ENCODE assay signal across 18 mouse cellular contexts in the genomic region with DNA sequence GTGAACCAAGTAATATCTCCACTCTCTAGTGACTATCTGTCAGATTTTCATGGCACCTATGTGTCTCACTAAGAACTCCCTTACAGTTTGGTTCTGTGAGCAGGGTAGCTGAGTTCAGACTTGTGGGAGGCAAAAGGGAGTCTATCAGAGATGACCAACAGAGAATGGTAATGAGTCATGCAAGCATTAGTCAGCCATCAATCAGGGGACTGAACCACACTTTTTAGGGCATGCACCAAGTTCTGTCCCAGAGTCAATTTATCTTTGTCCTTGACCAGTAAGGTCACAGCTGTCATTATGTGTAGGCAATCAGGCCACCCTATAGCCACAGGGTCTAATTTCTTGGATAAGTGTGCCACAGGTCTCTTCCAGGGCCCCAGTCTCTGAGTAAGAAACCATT. TPM values are rescaled to one million over a fixed set of nuclear protein-coding genes. Genes with fewer than 3 reads are reported as not detected.
"Had no signal": no experiment of that assay in that cellular context is flagged by ENCODE, and none has a peak within 500 bp of the region (broad histone marks: within the 10 kb centered on the region; RNA-seq: fewer than 3 reads in every experiment).

No protein-coding gene starts in this region.

- H3K4me3 ChIP-seq: layer of hippocampus, adult 2 months; limb, embryonic 12.5 days; liver, embryonic 13.5 days; lung, embryonic 15.5 days; megakaryocyte, embryonic 14.5 days; midbrain, embryonic 12.5 days; stomach, embryonic 15.5 days had no signal

- H3K9me3 ChIP-seq: limb, embryonic 12.5 days; liver, embryonic 13.5 days; lung, embryonic 15.5 days; megakaryocyte, embryonic 14.5 days; midbrain, embryonic 12.5 days; stomach, embryonic 15.5 days had no signal

- H3K4me2 ChIP-seq: limb, embryonic 12.5 days; liver, embryonic 13.5 days; lung, embryonic 15.5 days; midbrain, embryonic 12.5 days; stomach, embryonic 15.5 days had no signal

- H3K9ac ChIP-seq: limb, embryonic 12.5 days; liver, embryonic 13.5 days; liver, postnatal 0 days; lung, embryonic 15.5 days; midbrain, embryonic 12.5 days; stomach, embryonic 15.5 days had no signal

- H3K36me3 ChIP-seq: limb, embryonic 12.5 days; liver, embryonic 13.5 days; lung, embryonic 15.5 days; midbrain, embryonic 12.5 days; stomach, embryonic 15.5 days had no signal

- DNase-seq: kidney, postnatal 10 days; kidney, postnatal 4 days; liver; liver, embryonic 13.5 days; liver, postnatal 0 days; lung, postnatal 14 days; right cerebral cortex, postnatal 14 days; thymus, postnatal 4 days had no signal

- H3K27ac ChIP-seq: layer of hippocampus, adult 2 months; limb, embryonic 12.5 days; liver, embryonic 13.5 days; lung, embryonic 15.5 days; macrophage; midbrain, embryonic 12.5 days; stomach, embryonic 15.5 days had no signal

- ATAC-seq: liver, postnatal 0 days; midbrain, embryonic 16.5 days had no signal

- H3K27me3 ChIP-seq: limb, embryonic 12.5 days; liver, embryonic 13.5 days; lung, embryonic 15.5 days; megakaryocyte, embryonic 14.5 days; midbrain, embryonic 12.5 days; stomach, embryonic 15.5 days had no signal

- H3K4me1 ChIP-seq: limb, embryonic 12.5 days; liver, embryonic 13.5 days; lung, embryonic 15.5 days; midbrain, embryonic 12.5 days; stomach, embryonic 15.5 days had no signal

RNA-seq across cellular contexts. Expression of a gene that starts 18.7 kb away (rescaled TPM):
- total RNA-seq: layer of hippocampus, adult 2 months had no signal
- polyA plus RNA-seq: limb, embryonic 12.5 days; liver, embryonic 13.5 days; liver, postnatal 0 days; lung, embryonic 15.5 days; macrophage; midbrain, embryonic 12.5 days; midbrain, embryonic 16.5 days; neural tube, embryonic 14.5 days; stomach, embryonic 15.5 days; thymus, postnatal 0 days had no signal

RNA-seq across cellular contexts. Expression of a gene that starts 46.6 kb away (rescaled TPM):
- polyA plus RNA-seq: macrophage had no signal

RNA-seq across cellular contexts. Expression of a gene that starts 47.1 kb away (rescaled TPM):
- polyA plus RNA-seq: limb, embryonic 12.5 days; liver, embryonic 13.5 days; liver, postnatal 0 days; macrophage; midbrain, embryonic 12.5 days had no signal
